Mouse (Mus musculus) G1E (cell line): ENCODE results near the gene Runx2. TPM values are rescaled to one million over a fixed set of nuclear protein-coding genes. Genes with fewer than 3 reads are reported as not detected.

Source experiments
- ATAC-seq: 2 replicates; pipeline ENCODE4 v1.8.0; 2016; ENCODE audit warnings: mild to moderate bottlenecking; ENCODE audit not compliant: insufficient number of reproducible peaks, poor library complexity, low FRiP score, severe bottlenecking; ENCODE audit errors: extremely low read depth
- DNase-seq: peaks from one replicate; pipeline ENCODE4 v3.0.0; 2012; ENCODE audit warnings: low spot score
- H3K27me3 ChIP-seq: 2 replicates; pipeline ENCODE4 v1.6.1; 2012; ENCODE audit warnings: mild to moderate bottlenecking, low read length, inconsistent platforms; ENCODE audit not compliant: insufficient read depth
- H3K36me3 ChIP-seq: replicated peaks from 2 replicates; pipeline ENCODE3; 2012; ENCODE audit warnings: mild to moderate bottlenecking, inconsistent platforms
- H3K4me1 ChIP-seq: 2 replicates; pipeline ENCODE4 v1.6.1; 2012; ENCODE audit warnings: low read depth, low read length, inconsistent platforms, mixed read lengths; ENCODE audit not compliant: insufficient read depth
- H3K4me3 ChIP-seq: 2 replicates; pipeline ENCODE4 v1.5.1; 2012; ENCODE audit warnings: low read depth, mild to moderate bottlenecking, inconsistent platforms, low read length, moderate library complexity, mixed read lengths
- H3K9me3 ChIP-seq: replicated peaks from 2 replicates; pipeline ENCODE4 v1.6.1; 2012; ENCODE audit warnings: inconsistent platforms
- CTCF ChIP-seq: IDR thresholded peaks from 2 replicates; pipeline ENCODE4 v1.5.1; 2012; ENCODE audit warnings: low read depth, low read length, inconsistent platforms, mixed read lengths
- GATA1 ChIP-seq: IDR thresholded peaks from 2 replicates; pipeline ENCODE4 v1.6.1; 2012; ENCODE audit warnings: borderline replicate concordance, low read length, inconsistent platforms, mixed read lengths
- GATA2 ChIP-seq: IDR thresholded peaks from 2 replicates; pipeline ENCODE4 v1.6.1; 2012; ENCODE audit warnings: low read depth, low read length, inconsistent platforms, borderline replicate concordance
- POLR2AphosphoS5 ChIP-seq: IDR thresholded peaks from 2 replicates; pipeline ENCODE4 v1.6.1; 2012; ENCODE audit warnings: low read depth, low read length, inconsistent platforms; ENCODE audit not compliant: insufficient replicate concordance
- TAL1 ChIP-seq: conservative IDR thresholded peaks from 2 replicates; pipeline ENCODE4 v1.6.1; 2012; ENCODE audit warnings: low read depth, low read length, inconsistent platforms, mixed read lengths
- polyA plus RNA-seq: library from polyadenylated mRNA; stranded (reverse); fragments of >175 nt; gene quantifications from 2 replicates; pipeline ENCODE4 v1.2.3, GENCODE M21; 2012
- total RNA-seq, 2 experiments: library from RNA; stranded (forward) in 1 of 2; stranded (reverse) in 1 of 2; fragments of 200-1000 nt in 1 of 2; fragments of >200 nt in 1 of 2; fragmentation: Nextera tagmentation in 1 of 2; gene quantifications; 2 replicates each; pipeline ENCODE4 v1.2.3; 2014 to 2017

Gene Runx2
- total and polyA plus RNA-seq, 3 experiments = 0.05 to 2.0 (median 0.05) TPM

DNA sequence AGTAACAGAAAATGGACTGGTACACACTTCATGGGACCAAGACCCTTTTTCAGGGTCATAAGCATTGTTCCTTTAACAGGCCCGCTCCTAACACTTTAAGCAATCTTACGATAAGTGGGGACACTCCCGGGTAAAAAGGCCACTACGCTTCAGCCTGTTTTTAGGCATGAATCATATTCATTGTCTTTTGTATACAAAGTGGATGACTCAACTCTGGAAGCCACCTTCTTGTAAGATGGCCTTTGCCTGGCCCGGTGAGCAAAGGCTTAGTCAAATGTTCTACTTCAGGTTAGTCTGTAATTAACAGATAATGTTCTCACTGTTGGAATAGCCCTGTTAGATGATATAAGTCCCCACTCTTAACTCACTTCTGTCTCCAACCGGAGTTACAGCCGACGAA lies 338.7 kb downstream of the Runx2 start:
- TF ChIP-seq GATA1 = no peak
- no peak for TF ChIP-seq POLR2AphosphoS5
- no peak for TF ChIP-seq GATA2
- no peak for TF ChIP-seq TAL1
- no peak for TF ChIP-seq CTCF
- Histone ChIP-seq H3K4me1 (no peaks in the 10 kb centered on the region), H3K27me3 (no peaks in the 10 kb centered on the region), H3K4me3 (no peak overlapping the region), H3K36me3 (no peaks in the 10 kb centered on the region), H3K9me3 (peaks cover 49% of the 10 kb centered on the region)
- no peak for ATAC-seq
- DNase-seq = no peak

- ATAC-seq = no peak
These were observed 340.3 kb downstream of the Runx2 start for GRCm38 (mm10) chr17:44474280-44474679.

GRCm38 (mm10) chr17:44472695-44473094 lies 341.9 kb downstream of the Runx2 start:
- no peaks in the 10 kb centered on the region for H3K4me1 ChIP-seq
- ATAC-seq (no peak), DNase-seq (no peak)
- no peak overlapping the region for H3K4me3 ChIP-seq
- no peak for TF ChIP-seq TAL1
- TF ChIP-seq GATA1 = no peak
- TF ChIP-seq POLR2AphosphoS5 = no peak
- no peak for TF ChIP-seq GATA2
- TF ChIP-seq CTCF = no peak
- no peaks in the 10 kb centered on the region for H3K27me3 ChIP-seq
- H3K36me3 ChIP-seq = no peaks in the 10 kb centered on the region
- peaks cover 39% of the 10 kb centered on the region for H3K9me3 ChIP-seq

More at GRCm38 (mm10) chr17:44474280-44474679, 340.3 kb downstream of the Runx2 start:
- Histone ChIP-seq H3K4me1 (no peaks in the 10 kb centered on the region), H3K36me3 (no peaks in the 10 kb centered on the region), H3K9me3 (peaks cover 39% of the 10 kb centered on the region), H3K4me3 (no peak overlapping the region), H3K27me3 (no peaks in the 10 kb centered on the region)
- TF ChIP-seq POLR2AphosphoS5 (no peak), TAL1 (no peak)
- DNase-seq = no peak

GRCm38 (mm10) chr17:44463679-44464078 lies 350.9 kb downstream of the Runx2 start:
- no peaks in the 10 kb centered on the region for H3K36me3 ChIP-seq
- TF ChIP-seq GATA2 = no peak
- TF ChIP-seq TAL1 = no peak
- no peak for TF ChIP-seq GATA1
- TF ChIP-seq CTCF = no peak
- TF ChIP-seq POLR2AphosphoS5 = no peak
- H3K4me1 ChIP-seq = no peaks in the 10 kb centered on the region
- DNase-seq = no peak
- no peaks in the 10 kb centered on the region for H3K27me3 ChIP-seq
- no peak overlapping the region for H3K4me3 ChIP-seq
- no peak for ATAC-seq
- peaks cover 64% of the 10 kb centered on the region for H3K9me3 ChIP-seq

DNA sequence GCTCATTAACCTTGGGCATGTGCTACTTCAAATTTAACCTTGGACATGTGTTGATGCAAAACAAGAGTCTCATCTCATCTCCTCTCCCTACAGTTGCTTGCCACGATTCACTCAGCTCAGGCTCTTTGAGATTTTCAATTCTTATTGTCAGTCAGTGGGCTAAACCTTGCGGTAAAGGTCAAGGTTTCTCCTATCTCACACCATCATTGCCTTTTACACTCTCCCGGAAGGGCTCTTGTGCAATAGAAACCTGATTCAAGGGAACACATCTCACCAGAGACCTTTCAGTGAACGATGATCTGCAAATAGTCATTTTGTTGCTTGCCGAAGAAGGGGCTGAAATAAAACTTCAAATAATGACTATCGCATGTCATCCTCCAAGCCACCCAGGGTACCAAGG lies 354.4 kb downstream of the Runx2 start:
- DNase-seq = no peak
- Histone ChIP-seq H3K9me3 (peaks cover 69% of the 10 kb centered on the region), H3K4me1 (no peaks in the 10 kb centered on the region), H3K36me3 (no peaks in the 10 kb centered on the region), H3K27me3 (no peaks in the 10 kb centered on the region), H3K4me3 (no peak overlapping the region)
- no peak for TF ChIP-seq GATA1
- TF ChIP-seq GATA2 = no peak
- no peak for TF ChIP-seq POLR2AphosphoS5
- TF ChIP-seq TAL1 = no peak
- no peak for TF ChIP-seq CTCF
- ATAC-seq = no peak

- no peak for TF ChIP-seq POLR2AphosphoS5
- no peak for TF ChIP-seq CTCF
- TF ChIP-seq TAL1 = no peak
- no peak for TF ChIP-seq GATA2
- Histone ChIP-seq H3K9me3 (peaks cover 68% of the 10 kb centered on the region), H3K4me1 (no peaks in the 10 kb centered on the region), H3K4me3 (no peak overlapping the region), H3K27me3 (no peaks in the 10 kb centered on the region), H3K36me3 (no peaks in the 10 kb centered on the region)
- ATAC-seq (no peak), DNase-seq (no peak)
These were observed 355.6 kb downstream of the Runx2 start for GRCm38 (mm10) chr17:44459029-44459428.

DNA sequence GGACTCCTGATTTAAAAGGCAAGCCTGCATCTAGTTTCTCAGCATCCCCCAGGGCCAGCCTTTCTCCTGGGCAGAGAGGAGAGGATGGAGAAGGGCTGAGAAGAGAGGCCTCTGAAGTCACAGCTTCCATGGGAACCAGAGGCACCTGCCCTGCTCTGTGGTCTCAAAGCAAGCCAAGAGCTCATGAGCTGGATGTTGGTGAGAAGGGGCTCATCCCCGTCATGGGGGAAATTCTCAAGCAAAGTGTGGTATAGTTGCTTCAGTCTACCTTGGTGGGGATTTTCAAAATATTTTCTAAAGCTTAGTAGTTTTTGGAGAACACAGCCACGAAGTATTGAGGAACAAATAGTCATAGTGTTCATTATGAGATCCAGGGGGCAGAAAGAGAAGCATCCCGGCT lies 357.9 kb downstream of the Runx2 start:
- no peak for ATAC-seq
- no peaks in the 10 kb centered on the region for H3K4me1 ChIP-seq
- H3K27me3 ChIP-seq = no peaks in the 10 kb centered on the region
- no peaks in the 10 kb centered on the region for H3K36me3 ChIP-seq
- H3K4me3 ChIP-seq = no peak overlapping the region
- peaks cover 68% of the 10 kb centered on the region for H3K9me3 ChIP-seq
- TF ChIP-seq POLR2AphosphoS5 (no peak), TAL1 (no peak), GATA1 (no peak), GATA2 (no peak), CTCF (no peak)
- no peak for DNase-seq
